Mouse (Mus musculus): ENCODE results near the gene Zfp174.

- no peak for TF ChIP-seq CTCF (IDR thresholded peaks at IDR 0.05)
- TF ChIP-seq POLR2A (IDR thresholded peaks at IDR 0.05; ENCODE audit: insufficient read depth, low read depth, low read length), result no peak
- no peak for TF ChIP-seq EP300 (IDR thresholded peaks at IDR 0.05; ENCODE audit: insufficient read depth, low read depth, low read length)
These were observed 5.5 kb downstream of the Zfp174 start for GRCm38 (mm10) chr16:3852586-3852985.

All from heart, adult 2 months (tissue).